Mouse (Mus musculus) spleen, adult 2 months (tissue): ENCODE measurements around the gene Xpo4.
A peak's percentile ranks its signal among the peaks of the same experiment; 100 is the strongest.

Source experiments
- CTCF ChIP-seq: fragments of 200-500 bp; IDR thresholded peaks from 2 replicates; pipeline ENCODE4 v1.5.1; 2011; ENCODE audit warnings: mild to moderate bottlenecking, inconsistent platforms; ENCODE audit not compliant: insufficient read depth, insufficient read length, insufficient replicate concordance; ENCODE audit errors: extremely low read depth
- POLR2A ChIP-seq: fragments of 200-500 bp; IDR thresholded peaks from 2 replicates; pipeline ENCODE4 v1.6.1; 2011; ENCODE audit warnings: low read depth, low read length, inconsistent platforms

DNA sequence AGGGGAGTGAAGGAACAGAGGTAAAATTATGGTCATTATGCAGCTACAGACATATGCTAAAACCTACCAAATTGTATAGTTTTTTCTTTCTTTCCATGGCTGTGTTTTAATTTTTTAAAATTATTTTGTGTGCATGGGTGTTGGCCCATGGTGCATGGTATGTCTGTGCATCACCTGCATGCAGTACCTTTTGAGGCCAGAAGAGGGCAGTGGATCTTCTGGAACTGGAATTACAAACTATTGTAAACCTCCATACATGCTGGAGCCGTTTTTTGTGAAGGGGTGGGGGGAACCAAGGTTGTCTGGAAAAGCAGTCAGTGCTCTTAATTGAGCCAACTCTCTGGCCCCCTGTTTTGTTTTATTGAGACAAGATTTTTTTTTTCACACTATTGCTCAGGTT is 19.3 kb upstream of the Xpo4 start:
- no peak for TF ChIP-seq POLR2A
- peak; percentile 66; the same call in 1 of the 2 replicates for TF ChIP-seq CTCF
